Mouse (Mus musculus) heart, embryonic 14.5 days (tissue): ENCODE results near the gene Apeh. TPM values are rescaled to one million over a fixed set of nuclear protein-coding genes. Genes with fewer than 3 reads are reported as not detected.
"Not testable (repeated sequence)": the region's sequence is repeated elsewhere in the genome, so short reads cannot be mapped to it uniquely, and the experiment has no call there.

ENCODE experiments used
- ATAC-seq: fragments of 200-750 bp; cut with Nextera tagmentation; 2 replicates; pipeline ENCODE4 v1.8.0; 2017; ENCODE audit warnings: low read depth, moderate TSS enrichment; ENCODE audit not compliant: insufficient number of reproducible peaks, insufficient read depth, low FRiP score
- H3K27ac ChIP-seq, 2 experiments: fragments of 200-500 bp in 1 of 2; fragments of 300-500 bp in 1 of 2; sonication (generic) in 1 of 2; replicated peaks in 1 of 2; 2 replicates each; pipeline ENCODE4 v1.5.1; 2012 to 2014; ENCODE audit warnings: low read depth in 2 of 2, low read length in 2 of 2, control low read depth in 1 of 2, mild to moderate bottlenecking in 1 of 2, mixed read lengths in 1 of 2; ENCODE audit not compliant: control insufficient read depth in 1 of 2, insufficient read depth in 1 of 2
- H3K27me3 ChIP-seq: fragments of 300-500 bp; sonication (generic); 2 replicates; pipeline ENCODE4 v1.6.1; 2014; ENCODE audit warnings: mild to moderate bottlenecking, low read length, control low read depth; ENCODE audit not compliant: control insufficient read depth, insufficient read depth
- H3K36me3 ChIP-seq: fragments of 300-500 bp; sonication (generic); 2 replicates; pipeline ENCODE4 v1.6.1; 2014; ENCODE audit warnings: mild to moderate bottlenecking, control low read depth, low read length, mixed read lengths; ENCODE audit not compliant: control insufficient read depth, insufficient read depth
- H3K4me1 ChIP-seq, 2 experiments: fragments of 200-500 bp in 1 of 2; fragments of 300-500 bp in 1 of 2; sonication (generic) in 1 of 2; 2 replicates each; pipeline ENCODE4 v1.6.1; 2012 to 2014; ENCODE audit warnings: low read length in 2 of 2, control low read depth in 1 of 2, mixed read lengths in 1 of 2; ENCODE audit not compliant: control insufficient read depth in 2 of 2, insufficient read depth in 2 of 2
- H3K4me2 ChIP-seq: fragments of 300-500 bp; sonication (generic); 2 replicates; pipeline ENCODE4 v1.6.1; 2014; ENCODE audit warnings: mild to moderate bottlenecking, low read length
- H3K4me3 ChIP-seq, 2 experiments: fragments of 200-500 bp in 1 of 2; fragments of 300-500 bp in 1 of 2; sonication (generic) in 1 of 2; 2 replicates each; pipeline ENCODE4 v1.5.1; 2012 to 2014; ENCODE audit warnings: low read length in 2 of 2, mild to moderate bottlenecking in 2 of 2, control low read depth in 1 of 2, low read depth in 1 of 2, moderate library complexity in 1 of 2; ENCODE audit not compliant: control insufficient read depth in 1 of 2, insufficient read depth in 1 of 2
- H3K9ac ChIP-seq: fragments of 300-500 bp; sonication (generic); 2 replicates; pipeline ENCODE4 v1.6.1; 2014; ENCODE audit warnings: mild to moderate bottlenecking, low read length
- H3K9me3 ChIP-seq: fragments of 300-500 bp; sonication (generic); 2 replicates; pipeline ENCODE4 v1.6.1; 2016; ENCODE audit warnings: low read length, control low read depth; ENCODE audit not compliant: control insufficient read depth
- WGBS: fragments of 180-500 bp; shearing (Covaris S2); extraction: QIAGEN DNeasy Blood & Tissue Kit; methylation state at CpG from one replicate; pipeline ENCODE4 v1.1.7; 2014; 5-methylcytosine and 5-hydroxymethylcytosine counted together
- polyA plus RNA-seq: library from polyadenylated mRNA; unstranded; fragments of >200 nt; fragmentation: Nextera tagmentation; extraction: Ambion mirVana; gene quantifications from 2 replicates; pipeline ENCODE4 v1.2.1, GENCODE M21; 2014

Apeh gene
- polyA plus RNA-seq, 1 experiment from 2014 or later, result 48.7 TPM

GRCm38 (mm10) chr9:108136930-108137462, 42.6 kb upstream of the Apeh start:
- no peak overlapping the region for H3K9ac ChIP-seq
- no peaks in the 10 kb centered on the region for H3K36me3 ChIP-seq
- H3K4me3 ChIP-seq, result no peak overlapping the region
- peak overlapping the region; percentile 42 for H3K4me2 ChIP-seq
- peak; percentile 33; the same call in 1 of the 2 replicates for ATAC-seq
- 56% methylated on average over 6 of the region's 6 CpGs for whole genome bisulfite sequencing
- H3K27ac ChIP-seq, result no peak overlapping the region
- no peaks in the 10 kb centered on the region for H3K27me3 ChIP-seq
- peaks cover 9 to 12% of the 10 kb centered on the region in 2 experiments; a peak in 2 of 4 replicates for H3K4me1 ChIP-seq
- no peaks in the 10 kb centered on the region for H3K9me3 ChIP-seq

- Histone ChIP-seq H3K36me3 (no peaks in the 10 kb centered on the region), H3K27ac (no peak overlapping the region), H3K9me3 (no peaks in the 10 kb centered on the region), H3K27me3 (no peaks in the 10 kb centered on the region), H3K4me1 (peaks cover 9 to 12% of the 10 kb centered on the region in 2 experiments; a peak in 2 of 4 replicates), H3K4me3 (no peak overlapping the region), H3K9ac (no peak overlapping the region), H3K4me2 (no peak overlapping the region)
- 58% methylated on average over 1 of the region's 1 CpGs for WGBS
- ATAC-seq, result no peak
These were observed 41.8 kb upstream of the Apeh start for GRCm38 (mm10) chr9:108136225-108136624.

GRCm38 (mm10) chr9:108135679-108136078, 41.3 kb upstream of the Apeh start:
- not testable (repeated sequence) for H3K27me3 ChIP-seq, ATAC-seq, H3K27ac ChIP-seq, H3K36me3 ChIP-seq, H3K9ac ChIP-seq, H3K4me3 ChIP-seq, H3K4me2 ChIP-seq, H3K9me3 ChIP-seq
- WGBS, result 91% methylated on average over 3 of the region's 3 CpGs
- peaks cover 9 to 12% of the 10 kb centered on the region in 2 experiments; a peak in 2 of 4 replicates for H3K4me1 ChIP-seq

- 58% methylated on average over 1 of the region's 1 CpGs for WGBS
- no peaks in the 10 kb centered on the region for H3K36me3 ChIP-seq
- H3K4me3 ChIP-seq, result no peak overlapping the region
- no peaks in the 10 kb centered on the region for H3K27me3 ChIP-seq
- ATAC-seq, result no peak
- H3K9ac ChIP-seq, result no peak overlapping the region
- H3K9me3 ChIP-seq, result no peaks in the 10 kb centered on the region
- H3K4me2 ChIP-seq, result no peak overlapping the region
- H3K4me1 ChIP-seq, result peaks cover 9 to 12% of the 10 kb centered on the region in 2 experiments; a peak in 2 of 4 replicates
- H3K27ac ChIP-seq, result no peak overlapping the region
These were observed 39.1 kb upstream of the Apeh start for GRCm38 (mm10) chr9:108133478-108133877.

- no peak overlapping the region for H3K9ac ChIP-seq
- H3K36me3 ChIP-seq, result no peaks in the 10 kb centered on the region
- 85% methylated on average over 3 of the region's 3 CpGs for WGBS
- no peak for ATAC-seq
- no peak overlapping the region for H3K4me2 ChIP-seq
- no peak overlapping the region for H3K27ac ChIP-seq
- H3K4me1 ChIP-seq, result peaks cover 5 to 8% of the 10 kb centered on the region in 2 experiments; a peak in 2 of 4 replicates
- H3K4me3 ChIP-seq, result no peak overlapping the region
- no peaks in the 10 kb centered on the region for H3K9me3 ChIP-seq
- no peaks in the 10 kb centered on the region for H3K27me3 ChIP-seq
These were observed 38.0 kb upstream of the Apeh start for GRCm38 (mm10) chr9:108132373-108132772.

GRCm38 (mm10) chr9:108131502-108131901, 37.1 kb upstream of the Apeh start:
- WGBS, result 84% methylated on average over 5 of the region's 5 CpGs
- Histone ChIP-seq H3K27ac (no peak overlapping the region), H3K36me3 (no peaks in the 10 kb centered on the region), H3K4me2 (no peak overlapping the region), H3K4me1 (no peaks in the 10 kb centered on the region), H3K9ac (no peak overlapping the region), H3K9me3 (no peaks in the 10 kb centered on the region), H3K4me3 (no peak overlapping the region), H3K27me3 (no peaks in the 10 kb centered on the region)
- ATAC-seq, result no peak

GRCm38 (mm10) chr9:108129042-108129948, 34.9 kb upstream of the Apeh start:
- no peak overlapping the region for H3K4me2 ChIP-seq
- no peak overlapping the region for H3K9ac ChIP-seq
- H3K4me3 ChIP-seq, result no peak overlapping the region
- no peaks in the 10 kb centered on the region for H3K36me3 ChIP-seq
- 65% methylated on average over 13 of the region's 13 CpGs for WGBS
- no peaks in the 10 kb centered on the region for H3K27me3 ChIP-seq
- no peaks in the 10 kb centered on the region for H3K9me3 ChIP-seq
- H3K27ac ChIP-seq, result no peak overlapping the region
- no peak for ATAC-seq
- no peaks in the 10 kb centered on the region; a peak in 1 of 4 replicates for H3K4me1 ChIP-seq
